Mouse (Mus musculus) gastrocnemius, postnatal 4 days (tissue): ENCODE data around the gene Tor1a. TPM values are rescaled to one million over a fixed set of nuclear protein-coding genes. Genes with fewer than 3 reads are reported as not detected.
A peak's percentile ranks its signal among the peaks of the same experiment; 100 is the strongest.

Experiments used
- DNase-seq, 2 experiments: peaks; one replicate each; pipeline ENCODE4 v3.0.0; 2021 to 2022; ENCODE audit warnings: low spot score in 2 of 2, mixed read lengths in 2 of 2
- long read RNA-seq, 2 experiments: library from polyadenylated mRNA; stranded (forward); transcript quantifications; one replicate each; pipeline ENCODE4 v2.0.0; 2021
- total RNA-seq, 2 experiments: library from RNA; stranded (reverse); gene quantifications; 2 replicates each; pipeline ENCODE4 v1.2.3; 2021

The Tor1a gene
- 10 to 100 TPM; 21.4 to 23.1 TPM for total RNA-seq
- long read RNA-seq, experiment 1, transcript Tor1a-205 (2 exons, 560 nt) = minor isoform, 6 of 43 reads
- long read RNA-seq, experiment 1, transcript Tor1a-201 (5 exons, 1,401 nt) = major isoform, 35 of 43 reads
- long read RNA-seq, experiment 1, partial matches to known transcripts = 0 of 43 reads
- long read RNA-seq, experiment 1, other reads (novel, unspliced or antisense) = 0 of 43 reads
- long read RNA-seq, experiment 2, transcript Tor1a-201 (5 exons, 1,401 nt) = major isoform, 37 of 43 reads
- long read RNA-seq, experiment 2, partial matches to known transcripts = 0 of 43 reads
- long read RNA-seq, experiment 2, other reads (novel, unspliced or antisense) = 2 of 43 reads

GRCm38 (mm10) chr2:30967352-30968327 lies at the start of gene Tor1a:
Gene Tor1a (minus strand): TSS chr2:30967933.
- peak; percentile 70 to 87 for DNase-seq

- no peak for DNase-seq
Observed at GRCm38 (mm10) chr2:31013371-31014120, 45.8 kb upstream of the Tor1a start.

GRCm38 (mm10) chr2:31007208-31007607 lies 39.5 kb upstream of the Tor1a start:
- no peak for DNase-seq

- no peak for DNase-seq
Observed at GRCm38 (mm10) chr2:31006434-31006833, 38.7 kb upstream of the Tor1a start.

GRCm38 (mm10) chr2:31005453-31005852 lies 37.7 kb upstream of the Tor1a start:
- DNase-seq = no peak

- DNase-seq = no peak
Observed at GRCm38 (mm10) chr2:31002857-31003256, 35.1 kb upstream of the Tor1a start.

GRCm38 (mm10) chr2:30998443-30999260 lies 30.9 kb upstream of the Tor1a start:
- no peak for DNase-seq

- no peak for DNase-seq
Observed at GRCm38 (mm10) chr2:30995432-30995996, 27.8 kb upstream of the Tor1a start.

- no peak for DNase-seq
Observed at GRCm38 (mm10) chr2:30994853-30995252, 27.1 kb upstream of the Tor1a start.

GRCm38 (mm10) chr2:30990221-30990620 lies 22.5 kb upstream of the Tor1a start:
- no peak for DNase-seq

- no peak for DNase-seq
Observed at GRCm38 (mm10) chr2:30985111-30986020, 17.6 kb upstream of the Tor1a start.

GRCm38 (mm10) chr2:30983024-30983423 lies 15.3 kb upstream of the Tor1a start:
- no peak for DNase-seq

GRCm38 (mm10) chr2:30981790-30982513 lies 14.2 kb upstream of the Tor1a start, which contains the start of the genes BC005624 and Usp20:
Gene BC005624 (minus strand): TSS chr2:30982201.
Gene Usp20 (plus strand): TSS chr2:30982279.
- DNase-seq = peak; percentile 96 to 99

- DNase-seq = no peak
Observed at GRCm38 (mm10) chr2:30966826-30967225, 907 bp downstream of the Tor1a start.

GRCm38 (mm10) chr2:30965627-30966026 lies 2.1 kb downstream of the Tor1a start:
- DNase-seq = no peak

GRCm38 (mm10) chr2:30962570-30963254 lies 5.0 kb downstream of the Tor1a start:
- DNase-seq = no peak

- no peak for DNase-seq
Observed at GRCm38 (mm10) chr2:30959856-30960255, 7.9 kb downstream of the Tor1a start.

GRCm38 (mm10) chr2:30958726-30959125 lies 9.0 kb downstream of the Tor1a start:
- no peak for DNase-seq
